Mouse (Mus musculus) heart, embryonic 15.5 days (tissue): ENCODE data around the gene Gm11492. TPM values are rescaled to one million over a fixed set of nuclear protein-coding genes. Genes with fewer than 3 reads are reported as not detected.

Experiments
- ATAC-seq: fragments of 200-750 bp; cut with Nextera tagmentation; replicated peaks from 2 replicates; pipeline ENCODE4 v1.8.0; 2017; ENCODE audit warnings: low read depth, moderate TSS enrichment; ENCODE audit not compliant: insufficient number of reproducible peaks, insufficient read depth, low FRiP score
- H3K27ac ChIP-seq: fragments of 300-500 bp; sonication (generic); 2 replicates; pipeline ENCODE4 v1.5.1; 2015; ENCODE audit warnings: mild to moderate bottlenecking, inconsistent platforms
- H3K27me3 ChIP-seq: fragments of 300-500 bp; sonication (generic); 2 replicates; pipeline ENCODE4 v1.6.1; 2015; ENCODE audit warnings: inconsistent platforms
- H3K36me3 ChIP-seq: fragments of 300-500 bp; sonication (generic); 2 replicates; pipeline ENCODE4 v1.6.1; 2015; ENCODE audit warnings: mild to moderate bottlenecking, inconsistent platforms
- H3K4me1 ChIP-seq: fragments of 300-500 bp; sonication (generic); replicated peaks from 2 replicates; pipeline ENCODE4 v1.6.1; 2015; ENCODE audit warnings: inconsistent platforms
- H3K4me2 ChIP-seq: fragments of 300-500 bp; sonication (generic); 2 replicates; pipeline ENCODE4 v1.6.1; 2015; ENCODE audit warnings: inconsistent platforms, mild to moderate bottlenecking, moderate library complexity
- H3K4me3 ChIP-seq: fragments of 300-500 bp; sonication (generic); 2 replicates; pipeline ENCODE4 v1.5.1; 2015; ENCODE audit warnings: mild to moderate bottlenecking, inconsistent platforms
- H3K9ac ChIP-seq: fragments of 300-500 bp; sonication (generic); 2 replicates; pipeline ENCODE4 v1.6.1; 2015; ENCODE audit warnings: mild to moderate bottlenecking, inconsistent platforms
- H3K9me3 ChIP-seq: fragments of 300-500 bp; sonication (generic); replicated peaks from 2 replicates; pipeline ENCODE4 v1.6.1; 2016; ENCODE audit warnings: inconsistent platforms
- WGBS: fragments of 180-500 bp; shearing (Covaris S2); methylation state at CpG from one replicate; pipeline ENCODE4 v1.1.7; 2015; ENCODE audit warnings: mixed read lengths; 5-methylcytosine and 5-hydroxymethylcytosine counted together
- polyA plus RNA-seq: library from polyadenylated mRNA; unstranded; fragments of >200 nt; fragmentation: Nextera tagmentation; extraction: Ambion mirVana; gene quantifications from 2 replicates; pipeline ENCODE4 v1.2.1, GENCODE M21; 2015

Gm11492 gene
- polyA plus RNA-seq, 1 experiment from 2014 or later: not detected

DNA sequence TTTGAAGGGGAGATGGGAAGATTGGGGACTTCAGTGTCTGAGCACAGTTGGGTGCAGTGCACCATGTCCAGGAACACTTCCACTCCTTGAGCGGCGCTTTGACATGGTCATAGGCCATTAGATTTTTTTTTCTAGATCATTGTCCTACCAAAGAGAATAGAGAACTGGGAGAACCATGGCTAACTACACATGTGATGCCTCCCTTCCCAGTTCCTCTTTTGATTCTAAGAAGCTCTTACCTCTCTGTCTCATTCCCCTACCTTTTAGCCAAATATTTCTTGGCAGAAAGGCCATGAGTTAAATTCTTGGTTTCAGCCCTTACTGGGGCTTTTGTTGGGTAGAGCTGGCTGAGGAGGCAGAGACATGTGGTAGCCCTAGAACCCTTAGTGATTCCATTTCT lies 37.1 kb downstream of the Gm11492 start:
- no peak overlapping the region for H3K9ac ChIP-seq
- H3K9me3 ChIP-seq: no peaks in the 10 kb centered on the region
- H3K4me1 ChIP-seq: no peaks in the 10 kb centered on the region
- no peak overlapping the region for H3K4me3 ChIP-seq
- no peaks in the 10 kb centered on the region for H3K27me3 ChIP-seq
- no peak overlapping the region for H3K27ac ChIP-seq
- WGBS: 91% methylated on average over 2 of the region's 2 CpGs
- H3K36me3 ChIP-seq: peaks cover 96% of the 10 kb centered on the region
- no peak for ATAC-seq
- no peak overlapping the region for H3K4me2 ChIP-seq

DNA sequence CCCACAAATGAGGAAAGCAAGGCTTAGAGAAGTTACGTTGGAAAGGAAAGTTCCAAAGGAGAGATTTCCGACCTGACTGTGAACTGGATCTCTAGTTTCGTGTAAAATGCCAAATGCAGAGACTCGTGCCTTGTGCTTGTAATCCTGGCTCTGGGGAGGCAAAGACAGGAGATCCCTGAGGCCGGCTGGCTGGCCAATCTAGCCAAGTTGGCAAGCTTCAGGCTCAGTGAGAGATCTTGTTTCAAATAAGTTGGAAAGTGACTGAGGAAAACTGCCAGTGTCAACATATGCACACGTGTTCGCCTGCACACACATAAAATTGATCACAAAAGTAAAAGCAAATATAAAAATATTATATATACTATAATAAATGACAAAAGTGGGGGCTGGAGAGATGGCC lies 42.8 kb downstream of the Gm11492 start:
- no peak overlapping the region for H3K9ac ChIP-seq
- no peak overlapping the region for H3K4me2 ChIP-seq
- H3K9me3 ChIP-seq: no peaks in the 10 kb centered on the region
- H3K4me3 ChIP-seq: no peak overlapping the region
- 83% methylated on average over 7 of the region's 7 CpGs for WGBS
- H3K4me1 ChIP-seq: no peaks in the 10 kb centered on the region
- peaks cover 94% of the 10 kb centered on the region for H3K36me3 ChIP-seq
- no peak overlapping the region for H3K27ac ChIP-seq
- ATAC-seq: no peak
- H3K27me3 ChIP-seq: no peaks in the 10 kb centered on the region

DNA sequence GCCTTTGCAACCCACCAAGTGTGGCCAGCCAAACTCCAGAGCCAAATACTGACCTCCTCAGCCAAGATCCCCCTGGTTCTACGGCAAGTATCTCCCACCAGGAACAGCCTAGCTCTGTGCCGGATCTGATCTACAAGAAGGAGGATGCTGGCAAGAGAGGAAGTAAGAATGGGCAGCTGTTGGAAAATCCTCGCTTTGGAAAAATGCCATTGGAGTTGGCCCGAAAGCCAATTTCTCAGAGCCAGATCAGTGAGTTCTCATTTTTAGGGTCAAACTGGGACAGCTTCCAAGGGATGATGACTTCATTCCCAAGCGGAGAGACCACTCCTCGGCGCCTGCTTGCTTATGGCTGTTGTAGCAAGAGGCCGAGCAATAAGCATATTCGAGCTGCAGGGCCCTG lies 45.1 kb downstream of the Gm11492 start:
- 81% methylated on average over 9 of the region's 9 CpGs for WGBS

DNA sequence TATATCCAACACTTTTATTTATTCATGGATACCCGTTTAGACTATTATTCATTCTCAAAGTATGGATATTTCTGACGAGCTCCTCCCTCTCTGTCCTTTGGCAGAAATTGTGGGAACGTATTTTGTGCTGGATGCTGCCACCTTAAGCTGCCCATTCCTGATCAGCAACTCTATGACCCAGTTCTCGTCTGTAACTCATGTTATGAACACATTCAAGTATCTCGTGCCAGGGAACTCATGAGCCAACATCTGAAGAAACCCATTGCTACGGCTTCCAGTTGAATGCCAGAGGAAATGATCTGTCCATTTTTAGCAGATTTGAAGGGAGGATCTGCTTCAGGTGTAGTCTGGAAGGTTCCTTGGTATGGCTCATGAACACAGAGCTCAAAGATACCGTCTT lies 47.5 kb downstream of the Gm11492 start:
- peaks cover 90% of the 10 kb centered on the region for H3K36me3 ChIP-seq
- whole genome bisulfite sequencing: 88% methylated on average over 7 of the region's 7 CpGs
- no peak overlapping the region for H3K27ac ChIP-seq

More for the DNA sequence above, 45.1 kb downstream of the Gm11492 start:
- H3K4me2 ChIP-seq: no peak overlapping the region
- H3K27ac ChIP-seq: no peak overlapping the region
- no peaks in the 10 kb centered on the region for H3K9me3 ChIP-seq
- no peak overlapping the region for H3K9ac ChIP-seq
- no peak for ATAC-seq
- H3K36me3 ChIP-seq: peaks cover 92% of the 10 kb centered on the region
- no peak overlapping the region for H3K4me3 ChIP-seq
- H3K27me3 ChIP-seq: no peaks in the 10 kb centered on the region
- H3K4me1 ChIP-seq: no peaks in the 10 kb centered on the region

DNA sequence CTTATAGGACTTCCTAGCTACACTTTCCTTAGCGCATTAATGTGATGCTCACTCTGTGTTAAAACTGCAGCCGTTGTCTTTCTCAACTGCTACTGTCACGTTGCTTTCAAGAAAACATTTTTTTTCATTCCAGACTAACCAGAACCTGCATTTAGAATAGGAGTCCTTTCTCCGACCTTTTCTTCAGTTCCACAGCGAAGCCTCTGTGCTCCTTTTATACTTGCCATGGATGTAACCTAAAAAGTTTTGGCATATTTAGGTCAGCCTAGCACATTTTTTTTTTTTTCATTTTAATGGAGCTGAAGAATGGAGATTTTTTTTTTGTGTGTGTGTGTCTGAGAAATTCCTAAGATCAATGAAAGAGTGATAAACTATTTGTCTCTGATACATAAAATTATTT lies 49.1 kb downstream of the Gm11492 start:
- Histone ChIP-seq H3K4me3 (no peak overlapping the region), H3K4me1 (no peaks in the 10 kb centered on the region), H3K4me2 (no peak overlapping the region), H3K9ac (no peak overlapping the region), H3K27ac (no peak overlapping the region), H3K9me3 (no peaks in the 10 kb centered on the region), H3K27me3 (no peaks in the 10 kb centered on the region), H3K36me3 (peaks cover 77% of the 10 kb centered on the region)
- WGBS: 92% methylated on average over 5 of the region's 5 CpGs
- ATAC-seq: no peak

More for the DNA sequence above, 47.5 kb downstream of the Gm11492 start:
- no peaks in the 10 kb centered on the region for H3K4me1 ChIP-seq
- no peak overlapping the region for H3K4me2 ChIP-seq
- no peak overlapping the region for H3K4me3 ChIP-seq
- H3K9ac ChIP-seq: no peak overlapping the region
- no peaks in the 10 kb centered on the region for H3K27me3 ChIP-seq
- ATAC-seq: no peak
- no peaks in the 10 kb centered on the region for H3K9me3 ChIP-seq

DNA sequence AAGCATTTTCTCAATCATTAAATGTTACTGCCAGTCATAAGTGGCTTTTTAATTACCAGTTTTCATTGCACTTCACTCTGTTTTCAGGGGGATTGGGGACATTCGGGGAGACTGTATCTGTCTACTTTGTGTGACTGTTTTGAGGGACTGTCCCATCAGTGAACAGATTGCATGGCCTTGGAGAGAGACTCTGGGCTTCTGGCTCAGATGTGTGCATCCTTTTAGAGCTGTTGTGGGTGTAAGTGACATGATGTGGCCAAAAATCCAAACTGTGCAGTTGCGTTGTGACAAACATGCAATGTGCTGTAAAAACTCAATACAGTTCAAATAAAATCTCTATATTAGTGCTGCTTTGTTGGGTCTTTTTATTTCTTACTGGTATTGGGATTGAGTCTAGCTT lies 49.5 kb downstream of the Gm11492 start:
- no peak overlapping the region for H3K27ac ChIP-seq
- no peak for ATAC-seq
- no peak overlapping the region for H3K9ac ChIP-seq
- H3K36me3 ChIP-seq: peaks cover 73% of the 10 kb centered on the region
- H3K4me3 ChIP-seq: no peak overlapping the region
- no peaks in the 10 kb centered on the region for H3K4me1 ChIP-seq
- H3K9me3 ChIP-seq: no peaks in the 10 kb centered on the region
- WGBS: 92% methylated on average over 2 of the region's 2 CpGs
- H3K27me3 ChIP-seq: no peaks in the 10 kb centered on the region
- H3K4me2 ChIP-seq: no peak overlapping the region

DNA sequence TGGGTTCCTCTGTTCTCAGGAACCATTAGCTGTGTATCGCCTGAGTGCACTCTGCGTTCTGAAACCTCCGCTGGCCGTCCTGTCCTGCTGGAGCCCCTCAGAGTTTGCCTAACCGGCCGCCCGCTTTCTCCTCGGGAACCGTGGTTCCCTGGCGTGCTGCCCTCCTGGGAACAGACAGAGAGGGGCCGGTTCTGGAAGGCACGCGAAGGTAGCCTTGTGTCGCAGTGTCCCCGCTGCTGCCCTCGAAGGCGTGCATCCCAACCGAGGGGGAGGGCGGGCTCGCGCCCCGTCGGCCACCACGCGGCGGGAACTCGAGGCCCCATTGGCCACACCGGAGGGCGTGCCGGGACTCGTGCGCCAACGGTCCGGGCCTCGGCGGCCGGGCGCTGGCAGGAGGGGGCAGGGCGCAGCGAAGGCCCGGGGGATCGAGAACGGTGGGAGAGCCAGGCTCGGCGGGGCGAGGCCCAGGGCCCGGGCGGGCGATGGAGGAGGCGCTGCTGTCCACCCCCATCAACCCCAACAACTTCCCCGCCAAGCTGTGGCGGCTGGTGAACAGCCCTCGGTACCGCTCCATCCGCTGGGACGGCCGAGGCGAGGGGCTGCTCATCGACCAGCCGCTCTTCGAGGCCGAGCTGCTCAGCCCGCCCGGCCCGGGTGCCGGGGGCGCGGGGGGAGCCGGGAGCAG lies 50.5 kb downstream of the Gm11492 start, which contains the start of gene Hsf5:
TSS of gene Hsf5 (plus strand) at position 375 of the 685 bp plus-strand sequence.
- no peak for ATAC-seq
- Histone ChIP-seq H3K27ac (no peak within 1 kb of the TSS), H3K9ac (no peak within 1 kb of the TSS), H3K9me3 (no peaks in the 10 kb centered on the region), H3K4me1 (no peaks in the 10 kb centered on the region), H3K27me3 (no peaks in the 10 kb centered on the region), H3K4me2 (no peak within 1 kb of the TSS), H3K36me3 (peaks cover 63% of the 10 kb centered on the region), H3K4me3 (no peak within 1 kb of the TSS)
- WGBS: 85% methylated on average over 69 of the region's 69 CpGs

DNA sequence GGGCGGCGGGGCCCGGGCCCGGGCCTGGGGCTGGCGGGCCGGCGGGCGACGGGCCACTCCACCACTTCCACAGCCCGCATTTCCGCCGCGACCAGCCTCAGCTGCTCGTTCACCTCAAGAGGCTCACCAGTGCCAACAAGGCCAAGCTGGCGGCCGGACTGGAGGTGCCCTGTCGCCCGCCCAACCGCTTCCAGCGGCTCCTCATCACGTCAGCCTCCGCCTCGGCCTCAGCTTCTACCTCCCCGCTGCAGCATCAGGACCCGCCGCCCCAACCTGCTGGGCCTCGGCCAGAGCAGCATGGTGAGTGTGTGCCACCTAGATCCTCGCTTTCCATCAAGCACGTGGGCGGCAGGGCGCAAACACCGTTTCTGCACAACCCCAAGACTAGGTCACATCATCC lies 51.2 kb downstream of the Gm11492 start:
- Histone ChIP-seq H3K4me3 (no peak overlapping the region), H3K4me2 (no peak overlapping the region), H3K9ac (no peak overlapping the region), H3K9me3 (no peaks in the 10 kb centered on the region), H3K4me1 (no peaks in the 10 kb centered on the region), H3K27me3 (no peaks in the 10 kb centered on the region), H3K27ac (no peak overlapping the region), H3K36me3 (peaks cover 59% of the 10 kb centered on the region)
- ATAC-seq: no peak
- 94% methylated on average over 32 of the region's 32 CpGs for WGBS

Other genes with a start within 250 kb of the Gm11492 start
- 5.3 and 6.2 TPM in 2 replicates for gene Ppm1e, start 207.6 kb upstream of the Gm11492 start, polyA plus RNA-seq
- gene Rad51c, start 161.7 kb upstream of the Gm11492 start, polyA plus RNA-seq: 8.5 and 9.5 TPM in 2 replicates
- 0.24 and 0.27 TPM in 2 replicates for gene Tex14, start 161.6 kb upstream of the Gm11492 start, polyA plus RNA-seq
- 23.8 and 25.6 TPM in 2 replicates for gene Sept4, start 2.2 kb downstream of the Gm11492 start, polyA plus RNA-seq
- 13.1 and 18.4 TPM in 2 replicates for gene Mtmr4, start 25.5 kb downstream of the Gm11492 start, polyA plus RNA-seq
- gene Hsf5, start 50.5 kb downstream of the Gm11492 start, polyA plus RNA-seq: 0.08 and 0.09 TPM in 2 replicates
- 1.3 and 3.3 TPM in 2 replicates for gene Rnf43, start 96.1 kb downstream of the Gm11492 start, polyA plus RNA-seq
- gene Supt4a, start 170.9 kb downstream of the Gm11492 start, polyA plus RNA-seq: 101 and 103 TPM in 2 replicates
- 0.24 and 1.9 TPM in 2 replicates for gene Tspoap1, start 193.9 kb downstream of the Gm11492 start, polyA plus RNA-seq
- 0.69 and 3.8 TPM in 2 replicates for gene Mpo, start 226.9 kb downstream of the Gm11492 start, polyA plus RNA-seq